Mouse (Mus musculus): Measurements from ENCODE around the gene Ndufaf8.

GRCm38 (mm10) chr11:120071731-120072320 lies 26.9 kb upstream of the Ndufaf8 start:
- TF ChIP-seq CTCF (IDR thresholded peaks at IDR 0.05; ENCODE audit: low read depth, low read length), result no peak
- no peak for TF ChIP-seq POLR2A (IDR thresholded peaks at IDR 0.05; ENCODE audit: extremely low read depth, insufficient read depth, low read length)
